Mouse (Mus musculus) kidney, adult 8-10 months (tissue): ENCODE measurements around the gene Dapp1.
"Not testable (repeated sequence)": the region's sequence is repeated elsewhere in the genome, so short reads cannot be mapped to it uniquely, and the experiment has no call there.

Experiments
- DNase-seq, 2 experiments: peaks; one replicate each; pipeline ENCODE4 v3.0.0; 2022

Dapp1 gene

DNA sequence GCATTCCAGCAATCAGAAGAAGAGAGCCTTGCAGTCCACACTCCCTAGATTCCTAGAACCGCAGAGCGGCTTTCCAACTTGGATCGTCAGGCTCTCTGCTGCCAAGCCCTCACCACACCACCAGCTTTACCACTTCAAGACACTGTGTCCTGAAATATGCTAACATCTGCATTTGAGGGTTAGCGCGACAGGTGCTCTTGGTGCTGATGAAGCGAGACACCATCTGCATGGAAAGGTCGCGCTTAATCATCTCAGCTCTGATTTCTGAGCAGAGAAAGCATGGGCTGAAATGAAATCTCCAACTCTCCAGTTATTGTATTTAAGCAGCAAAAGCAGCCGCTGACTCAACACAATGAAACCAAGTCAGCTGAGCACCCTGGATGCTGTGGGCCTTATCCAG lies 8.1 kb upstream of the Dapp1 start:
- DNase-seq, result no peak

DNA sequence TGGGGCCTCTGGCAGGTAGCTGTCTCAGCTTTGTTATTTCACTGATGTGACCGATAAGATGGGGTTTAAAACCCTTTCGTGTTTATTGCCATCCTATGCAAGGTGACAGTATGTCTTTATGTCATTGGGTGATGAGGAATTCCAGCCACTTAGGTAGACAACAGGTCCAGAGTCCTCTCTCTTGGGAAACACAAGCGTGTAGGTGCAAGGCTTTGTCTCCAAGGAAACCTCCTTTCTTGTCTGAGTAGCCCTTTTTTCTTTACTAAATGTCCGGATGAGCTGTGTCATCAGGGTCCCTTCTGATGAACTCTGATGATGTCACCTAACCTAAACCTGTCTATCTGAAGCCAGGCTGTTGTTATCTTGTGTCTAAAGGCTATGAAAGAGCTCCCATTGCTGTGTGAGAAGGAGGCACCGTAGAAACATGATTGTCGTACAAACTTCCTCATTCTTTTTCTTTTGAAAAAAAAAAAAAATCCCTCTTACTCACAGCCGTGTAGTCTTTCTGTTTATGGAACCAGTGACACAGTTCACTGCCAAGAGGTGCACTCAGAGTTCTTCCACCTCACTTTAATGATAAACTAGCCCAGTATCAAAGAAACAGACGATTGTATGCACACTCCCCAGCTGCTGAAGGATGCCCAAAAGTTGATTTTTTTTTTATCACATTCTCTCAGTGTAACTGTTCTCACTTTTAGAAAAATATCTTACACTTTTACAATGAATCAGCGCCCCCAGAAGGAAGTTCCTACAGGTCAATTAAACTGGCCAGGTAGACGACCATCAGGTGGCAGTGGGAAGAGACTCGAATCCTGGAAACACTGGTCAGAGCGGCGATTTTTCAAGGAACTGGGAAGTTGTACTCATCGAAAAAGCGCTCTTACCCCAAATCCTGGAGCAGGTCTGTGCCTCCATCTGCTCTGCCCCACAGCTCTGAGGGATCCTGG lies 637 bp downstream of the Dapp1 start:
- DNase-seq, result no peak

DNA sequence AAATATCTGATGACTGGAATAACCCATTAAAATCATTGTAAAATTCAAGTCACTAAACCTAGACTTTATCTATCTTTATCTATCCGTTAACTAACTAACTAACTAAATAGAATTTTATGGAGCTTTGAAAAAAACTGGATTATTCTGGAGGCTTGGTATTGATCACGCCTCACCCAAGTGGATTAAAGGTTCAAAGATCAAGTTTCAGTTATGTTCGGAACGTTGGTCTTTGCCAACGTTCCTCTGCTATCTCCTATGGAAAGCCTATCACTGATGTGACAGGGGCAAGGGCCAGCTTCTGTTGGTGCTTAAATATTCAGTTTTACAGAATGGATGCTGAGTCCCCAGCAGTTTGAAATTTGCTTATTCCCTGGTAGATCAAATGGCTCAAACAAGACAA lies 3.1 kb downstream of the Dapp1 start:
- DNase-seq, result no peak

DNA sequence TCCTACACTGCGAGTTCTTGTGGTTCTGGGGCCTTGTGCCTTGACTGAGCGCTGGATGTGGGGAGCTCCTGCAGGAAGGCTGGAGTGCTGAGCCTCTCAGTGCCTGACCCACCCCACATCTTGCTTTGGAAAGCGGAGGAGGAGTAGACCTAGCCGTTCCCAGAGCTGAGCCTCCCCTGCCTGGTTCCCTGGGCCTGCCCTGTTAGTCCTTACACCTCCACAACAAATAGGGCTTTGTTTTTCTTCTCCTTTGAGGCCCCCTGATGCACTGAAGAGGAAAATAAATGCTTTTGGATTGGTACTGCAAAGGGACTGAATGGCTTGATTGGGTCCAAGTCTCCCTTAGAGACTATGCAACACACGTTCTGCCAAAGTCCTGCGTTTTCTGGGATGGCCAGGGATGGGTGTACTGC lies 3.7 kb downstream of the Dapp1 start:
- DNase-seq, result no peak

DNA sequence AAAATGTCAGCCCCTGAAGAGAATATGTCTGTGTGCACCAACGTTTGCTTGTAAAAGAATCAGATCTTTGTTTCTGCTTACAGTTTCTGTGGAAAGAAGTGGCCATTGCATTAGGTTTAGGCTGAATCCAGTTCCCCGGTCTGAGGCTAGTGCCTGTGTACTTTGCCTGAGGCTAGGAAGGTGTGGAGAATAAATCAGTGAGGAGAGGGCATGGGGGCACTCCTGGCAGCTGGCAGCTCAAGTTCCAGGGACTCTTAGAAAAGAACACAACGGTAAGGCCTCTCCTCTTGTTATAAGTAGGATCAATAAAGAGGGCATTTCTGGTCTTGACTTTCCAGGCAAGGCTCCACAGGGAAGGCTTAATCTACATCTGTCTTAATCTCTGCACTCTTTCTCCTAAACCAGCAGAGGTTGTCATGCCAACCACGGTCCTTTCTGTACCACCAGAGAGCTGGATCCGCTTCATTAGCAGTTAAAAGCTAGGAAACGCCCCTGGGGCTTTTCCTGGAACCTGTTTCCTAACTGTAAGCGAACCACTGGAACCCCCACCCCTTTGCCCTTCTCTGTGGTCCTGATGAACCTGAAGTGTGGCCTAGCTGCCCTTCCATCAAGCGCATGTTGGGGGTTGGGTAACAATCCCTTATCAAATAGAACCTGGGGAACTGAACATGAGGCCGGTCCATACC lies 4.3 kb downstream of the Dapp1 start:
- DNase-seq, result no peak

DNA sequence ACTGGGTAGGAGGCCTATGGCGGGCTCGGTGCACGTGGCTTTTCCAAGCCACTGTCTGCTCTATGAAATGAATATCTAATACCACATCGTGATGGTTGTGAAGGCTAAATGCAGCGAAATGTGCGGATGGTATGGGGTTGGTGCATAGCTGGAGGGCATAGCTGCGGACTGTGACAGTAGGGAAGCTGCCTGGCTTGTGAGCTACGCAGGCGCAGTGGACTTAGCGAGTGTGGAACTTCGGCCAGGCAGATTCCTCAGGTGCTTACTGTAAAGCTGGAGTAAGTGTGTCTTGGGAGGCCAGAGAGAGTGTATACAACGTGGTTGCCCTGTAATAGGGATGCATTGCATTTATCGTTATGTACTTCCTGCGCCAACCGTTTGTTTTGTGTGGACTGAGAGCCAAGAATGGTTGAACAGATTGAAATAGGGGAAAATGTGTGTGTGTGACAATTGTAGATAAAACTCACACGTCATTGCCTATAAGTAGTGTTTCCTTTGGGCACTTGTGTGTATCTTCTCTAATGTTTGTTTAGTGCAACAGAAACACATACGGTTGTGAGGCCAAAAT lies 5.4 kb downstream of the Dapp1 start:
- no peak for DNase-seq

DNA sequence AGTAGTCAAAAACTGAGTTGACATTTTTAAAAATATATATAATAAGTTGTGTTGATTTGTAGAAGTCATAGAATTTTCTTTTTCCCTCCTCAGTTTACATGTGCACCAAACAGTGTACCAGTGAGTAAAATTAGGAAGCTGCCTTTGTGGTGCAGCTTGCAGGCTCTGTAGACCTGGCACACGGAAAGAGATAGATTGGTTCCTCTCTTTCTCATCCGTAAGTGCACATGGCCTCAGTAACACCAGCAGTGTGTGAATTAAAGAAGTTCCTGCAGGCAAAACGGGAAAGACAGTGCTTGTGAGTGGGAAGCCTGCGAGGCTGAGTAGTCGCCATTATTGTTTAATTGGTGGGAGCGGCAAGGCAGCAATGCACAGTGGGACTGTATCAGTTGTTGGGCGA lies 5.9 kb downstream of the Dapp1 start:
- DNase-seq, result no peak

DNA sequence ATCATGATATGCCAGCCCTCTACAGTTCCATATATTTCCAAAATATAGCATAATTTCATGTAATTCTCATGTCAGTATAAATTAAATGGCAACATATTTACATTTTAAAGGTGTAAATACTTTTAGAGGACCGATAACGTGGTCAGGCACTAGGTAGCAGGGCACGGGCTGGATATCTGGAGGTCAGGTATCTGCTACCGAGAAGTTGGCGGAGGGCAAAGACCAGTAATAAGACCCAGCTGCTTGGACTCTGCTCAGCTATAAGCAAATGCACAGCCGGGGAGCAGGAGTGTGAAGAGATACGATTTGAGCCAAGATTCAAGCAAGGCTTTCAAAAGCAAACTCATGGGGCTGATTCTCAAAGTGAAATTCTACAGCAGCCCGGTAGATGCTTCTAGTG lies 7.0 kb downstream of the Dapp1 start:
- DNase-seq, result no peak

DNA sequence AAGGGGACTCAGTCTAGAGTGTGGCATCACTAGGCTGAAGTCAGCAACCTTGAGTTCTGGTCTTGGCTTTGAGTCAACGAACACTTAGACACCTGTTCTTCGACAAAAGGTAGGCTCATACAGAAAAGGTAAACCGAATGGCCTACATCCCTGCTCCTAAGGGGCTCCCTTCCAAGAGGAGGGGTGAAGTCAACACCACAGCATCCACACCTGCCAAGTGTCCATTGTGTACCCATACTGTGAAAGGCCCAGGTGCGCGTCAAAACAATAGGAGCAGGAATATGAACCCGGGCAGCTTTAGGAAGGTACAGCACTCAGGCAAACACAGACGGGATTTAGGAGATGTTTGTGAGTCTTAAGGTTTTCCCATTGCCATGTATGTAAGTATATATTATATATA lies 8.4 kb downstream of the Dapp1 start:
- no peak for DNase-seq

DNA sequence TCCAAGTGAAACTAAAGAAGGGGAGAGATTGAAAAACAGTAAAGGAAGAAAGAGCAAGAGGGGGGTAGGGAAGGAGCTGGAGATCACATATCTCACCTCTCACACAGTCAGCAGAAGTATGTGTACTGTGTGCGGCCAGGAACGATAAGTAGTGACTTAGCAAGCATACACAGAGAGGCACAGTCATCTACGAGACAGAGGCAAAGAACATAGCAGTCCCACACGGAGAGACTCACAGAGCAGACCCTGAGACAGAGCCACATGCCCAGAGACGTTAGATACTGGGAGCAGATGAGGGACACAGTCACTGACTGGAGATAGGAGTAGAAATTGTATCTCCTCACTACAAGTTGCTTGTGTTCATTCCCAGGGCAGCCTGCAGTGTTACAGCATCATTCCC lies 9.1 kb downstream of the Dapp1 start:
- no peak for DNase-seq

DNA sequence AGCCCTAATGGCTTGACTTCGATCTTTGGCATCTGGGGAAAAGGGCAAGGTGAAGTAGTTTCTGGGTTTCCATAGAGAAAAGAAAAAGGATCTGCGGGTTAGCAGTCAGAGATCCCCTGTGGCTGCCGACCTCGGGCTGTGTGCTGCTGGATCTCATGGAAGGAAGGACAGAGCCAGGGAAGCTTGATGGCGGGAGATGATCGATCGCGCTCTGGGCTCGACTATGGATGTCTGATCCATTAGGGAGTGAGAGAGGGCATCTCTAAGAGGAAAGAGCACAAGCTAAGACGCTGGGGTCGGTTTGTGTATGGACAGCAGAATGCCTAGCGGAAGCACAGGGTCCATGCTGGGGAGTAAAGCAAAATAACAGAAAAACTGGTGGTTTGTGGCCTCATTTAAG lies 11.4 kb downstream of the Dapp1 start:
- no peak for DNase-seq

DNA sequence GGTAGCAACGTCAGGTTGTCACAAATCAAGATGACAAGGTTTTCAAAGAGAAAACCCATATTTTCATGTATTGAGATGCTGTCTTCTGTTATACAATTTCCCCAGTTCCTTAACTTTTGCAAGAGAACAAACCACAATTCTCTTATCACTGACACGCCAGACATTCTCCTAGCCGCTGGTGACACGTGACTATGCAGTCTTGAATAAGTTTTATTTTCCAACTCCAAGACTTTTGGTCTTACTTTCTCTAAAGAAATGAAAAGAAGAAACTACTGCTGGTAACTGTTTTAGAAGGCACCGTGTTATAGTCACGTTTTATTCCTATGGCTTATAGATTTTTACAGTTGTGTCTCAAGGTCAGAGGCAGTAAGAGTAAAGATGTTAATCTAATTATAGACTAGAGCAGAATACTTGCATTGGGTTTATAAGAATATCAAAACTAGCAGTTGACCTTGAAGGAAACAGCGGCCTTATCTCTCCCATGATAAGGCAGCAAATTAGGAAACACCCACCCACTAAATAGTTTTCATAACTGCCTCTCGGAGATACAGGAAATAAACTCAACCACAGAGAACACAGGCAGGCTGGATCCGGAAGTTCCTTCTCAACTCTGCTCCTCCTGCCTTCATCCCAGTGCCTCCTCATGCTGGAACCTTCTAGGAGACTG lies 12.4 kb downstream of the Dapp1 start:
- DNase-seq, result no peak

DNA sequence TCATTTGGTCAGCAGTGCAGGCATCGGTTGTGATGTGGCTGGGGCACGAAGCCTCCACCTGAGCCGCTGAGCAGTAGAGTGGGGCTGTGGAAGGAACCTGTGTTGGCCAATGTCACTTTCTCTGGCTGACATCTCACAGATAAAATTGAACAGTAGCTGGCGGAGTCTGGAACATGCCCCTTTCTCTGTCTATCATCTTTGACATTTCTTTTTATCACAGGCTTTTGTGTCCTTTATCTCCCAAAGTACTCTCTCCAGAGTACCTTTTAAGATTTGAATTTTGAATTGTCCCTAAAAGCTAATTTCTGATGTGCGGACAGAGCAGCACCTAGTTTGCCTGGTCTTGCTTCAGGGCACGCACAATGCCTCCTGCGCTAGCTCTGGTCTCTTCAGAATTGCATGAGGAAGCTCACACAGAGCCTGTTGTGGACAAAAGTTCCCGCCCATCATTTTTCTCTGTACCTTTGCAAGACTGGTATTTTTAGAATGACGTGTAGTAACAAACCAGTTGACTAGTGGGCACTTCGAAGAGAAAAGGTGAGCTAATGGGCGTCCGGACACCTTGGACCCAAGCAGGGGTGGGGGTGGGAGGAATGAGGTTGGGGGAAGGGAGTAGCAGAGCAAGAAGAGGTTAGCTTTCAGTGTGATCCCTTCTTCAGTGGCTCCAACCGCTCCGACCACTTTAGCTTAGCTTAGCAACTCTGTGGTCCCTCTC lies 13.1 kb downstream of the Dapp1 start:
- DNase-seq, result no peak

DNA sequence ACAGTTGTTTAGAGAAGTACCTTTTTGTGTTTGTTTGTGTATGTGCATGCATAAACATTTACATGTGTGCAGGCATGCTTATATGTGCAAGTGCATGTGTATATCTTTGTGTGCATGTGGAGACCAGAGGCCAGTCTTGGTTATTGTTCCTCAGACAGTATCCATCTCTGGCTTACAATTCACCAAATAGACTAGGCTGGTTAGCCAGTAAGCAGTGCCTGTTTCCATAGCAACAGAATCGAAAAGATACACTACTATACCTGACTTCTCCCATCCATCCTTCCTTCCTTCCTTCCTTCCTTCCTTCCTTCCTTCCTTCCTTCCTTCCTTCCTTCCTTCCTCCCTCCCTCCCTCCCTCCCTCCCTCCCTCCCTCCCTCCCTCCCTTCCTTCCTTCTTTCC lies 17.3 kb downstream of the Dapp1 start:
- not testable (repeated sequence) for DNase-seq

DNA sequence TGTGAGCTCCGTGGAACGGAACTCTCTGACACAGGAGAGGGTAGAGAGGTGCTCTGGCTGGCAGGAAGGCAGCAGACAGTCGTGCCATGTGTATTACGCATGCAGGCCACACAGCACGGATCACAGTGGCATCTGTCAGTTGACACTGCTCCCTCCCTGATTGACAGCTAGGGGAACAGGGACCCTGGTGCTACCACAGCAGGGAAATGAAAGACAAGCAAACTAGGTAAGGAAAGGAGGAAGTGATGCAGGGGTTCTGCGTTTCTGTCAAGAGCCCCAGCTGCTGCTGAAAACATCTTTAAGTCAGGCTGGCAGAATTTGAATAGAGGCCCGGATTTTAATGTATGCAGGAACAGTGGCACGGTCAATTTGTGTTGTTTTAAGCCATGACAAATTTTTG lies 17.8 kb downstream of the Dapp1 start:
- DNase-seq, result no peak

DNA sequence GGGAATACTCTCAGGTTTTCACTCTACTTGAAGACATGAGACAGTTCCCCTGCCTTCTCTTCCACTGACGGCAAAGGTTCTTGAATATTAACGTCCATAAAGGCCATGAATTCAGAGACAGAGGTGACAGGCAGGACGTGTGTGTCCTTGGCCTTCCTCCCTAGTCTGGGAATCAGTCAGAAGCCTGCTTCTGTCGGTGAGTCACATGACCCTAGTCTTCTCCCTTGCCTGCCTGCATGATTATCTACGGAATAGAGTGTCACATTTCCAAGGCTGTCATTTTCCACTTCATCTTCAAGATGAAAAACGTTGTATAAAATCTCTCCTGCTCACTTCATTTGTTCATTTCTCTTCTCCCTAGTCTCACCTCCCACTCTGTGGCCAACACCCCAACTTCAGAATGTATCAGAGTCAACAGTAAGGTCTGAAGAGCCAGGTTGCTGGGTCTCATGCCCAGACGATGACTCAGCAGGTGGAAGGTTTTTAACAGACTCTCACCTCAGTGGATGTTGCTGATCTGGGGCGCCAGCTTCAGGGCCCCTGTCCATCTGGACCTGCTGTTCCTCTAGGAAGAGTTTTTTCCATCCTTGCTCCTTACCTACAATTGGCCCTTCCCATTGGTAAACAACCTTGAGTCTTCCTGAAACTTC lies 19.5 kb downstream of the Dapp1 start:
- no peak for DNase-seq

DNA sequence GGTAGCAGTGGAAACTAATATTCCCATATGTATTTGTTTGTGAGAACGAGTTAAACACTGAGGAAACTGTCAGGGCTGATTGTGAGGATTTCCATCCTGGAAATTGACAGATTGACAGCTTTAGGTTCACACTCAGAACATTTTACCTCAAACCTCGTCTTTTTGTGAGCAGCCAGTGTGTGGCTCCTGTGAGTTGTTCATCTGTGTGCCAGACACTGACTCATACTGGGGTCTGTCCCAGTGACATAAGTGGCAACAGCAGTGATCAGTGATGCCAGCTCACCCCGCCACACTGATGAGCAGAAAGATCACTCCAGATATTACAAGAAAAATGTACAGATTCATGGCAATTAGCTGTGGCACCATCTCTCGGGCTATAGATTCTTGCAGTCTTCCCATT lies 21.9 kb downstream of the Dapp1 start:
- no peak for DNase-seq

DNA sequence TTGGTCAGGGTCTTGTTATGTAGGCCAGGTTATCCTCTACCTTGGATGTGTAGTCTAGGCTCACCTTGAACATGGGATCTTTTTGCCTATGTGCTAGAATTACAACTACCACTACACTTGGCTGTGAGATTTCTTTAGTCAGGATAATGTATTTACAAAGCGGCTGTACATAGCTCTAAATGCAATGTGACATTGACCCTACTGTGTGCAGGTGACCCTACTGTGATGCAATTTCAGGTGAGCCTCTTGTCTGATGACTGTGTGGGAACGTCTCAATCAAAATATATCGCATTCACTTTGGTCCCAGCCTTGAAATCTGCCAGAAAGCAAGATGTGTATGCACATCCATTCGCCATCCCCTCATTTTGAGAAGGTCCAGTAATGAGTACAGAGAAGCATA lies 23.0 kb downstream of the Dapp1 start:
- DNase-seq, result no peak

DNA sequence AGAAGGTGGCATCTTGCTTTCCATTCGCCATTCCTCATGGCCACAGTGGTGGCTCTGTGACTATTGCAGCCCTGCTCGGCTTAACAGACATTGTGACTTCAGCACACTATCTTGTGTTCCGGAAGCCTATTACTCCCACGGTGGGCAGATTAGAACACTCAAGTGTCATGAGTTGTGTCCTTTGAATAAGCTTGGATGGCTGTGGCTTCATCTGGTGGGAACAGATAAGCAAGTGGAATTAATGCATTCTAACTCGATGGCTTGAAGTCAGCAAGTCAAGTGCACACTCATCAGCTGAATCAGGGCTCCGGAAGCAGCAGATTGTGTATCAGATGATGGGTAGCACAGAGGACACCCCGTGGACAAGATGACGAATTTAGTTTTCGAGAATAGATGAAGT lies 23.5 kb downstream of the Dapp1 start:
- no peak for DNase-seq

DNA sequence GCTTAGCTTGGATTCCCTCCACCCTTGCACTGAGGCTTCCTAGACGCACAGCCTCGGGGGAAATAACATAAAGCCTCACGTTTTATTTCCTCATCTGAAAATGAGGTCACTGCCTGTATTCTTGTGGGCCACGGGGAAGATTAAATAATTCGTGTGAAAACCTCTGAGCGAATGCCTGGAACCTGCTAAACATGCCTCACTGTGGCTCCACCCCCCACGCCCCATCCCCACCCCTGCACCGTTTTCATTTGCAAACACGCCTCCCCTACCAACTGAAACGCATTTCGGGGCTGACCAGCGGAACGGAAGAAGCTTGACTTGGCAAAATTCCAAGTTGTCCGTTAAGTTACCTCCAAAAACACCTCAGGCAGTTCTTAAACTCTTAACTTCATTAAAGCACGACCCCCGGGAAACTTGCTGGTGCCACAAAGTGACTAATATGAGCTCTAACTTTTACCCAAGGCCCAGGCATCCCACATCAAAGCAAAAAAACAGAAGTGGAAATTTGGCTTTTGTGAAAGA lies 25.7 kb downstream of the Dapp1 start:
- DNase-seq, result no peak

DNA sequence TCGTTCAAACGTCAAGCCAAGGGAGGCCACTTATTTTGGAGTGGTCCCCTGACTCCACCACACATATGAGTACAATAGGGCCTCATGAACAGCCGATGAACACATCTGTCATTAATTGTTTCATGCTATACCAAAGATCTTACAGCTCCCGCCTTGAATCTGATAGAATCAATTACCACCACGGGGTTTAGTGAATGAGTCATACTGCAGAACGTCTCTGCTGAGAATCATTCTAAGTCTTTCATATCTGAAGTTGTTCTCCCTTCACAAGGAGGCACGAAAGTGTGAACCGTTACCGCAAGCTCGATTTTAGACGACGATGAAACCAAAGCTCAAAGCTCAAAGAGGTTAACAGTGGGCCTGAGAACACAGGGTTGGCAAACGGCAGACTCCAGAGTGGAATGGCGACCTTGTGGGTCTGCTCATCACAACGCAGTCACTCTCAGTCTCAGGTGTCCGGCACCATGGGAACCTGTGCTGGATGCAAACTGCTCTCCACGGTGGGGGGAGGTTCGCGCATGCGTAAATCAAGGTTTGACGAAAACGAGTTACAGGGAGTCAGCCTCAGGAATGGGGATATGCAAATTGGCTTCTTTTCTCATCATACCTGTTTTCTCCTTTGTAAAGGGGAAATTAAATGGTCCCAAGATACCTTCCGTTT lies 27.0 kb downstream of the Dapp1 start:
- no peak for DNase-seq
